Mouse (Mus musculus) telencephalon, adult 2 months (tissue): ENCODE results near the gene Sec22c.

Source experiments
- DNase-seq: peaks from one replicate; pipeline ENCODE4 v3.0.0-alpha.2; 2011; ENCODE audit warnings: low read depth, low spot score

Sec22c gene

GRCm38 (mm10) chr9:121704646-121705625 is at the start of gene Sec22c:
Sec22c (minus strand) TSS chr9:121705490.
- peak; percentile 88 for DNase-seq

DNA sequence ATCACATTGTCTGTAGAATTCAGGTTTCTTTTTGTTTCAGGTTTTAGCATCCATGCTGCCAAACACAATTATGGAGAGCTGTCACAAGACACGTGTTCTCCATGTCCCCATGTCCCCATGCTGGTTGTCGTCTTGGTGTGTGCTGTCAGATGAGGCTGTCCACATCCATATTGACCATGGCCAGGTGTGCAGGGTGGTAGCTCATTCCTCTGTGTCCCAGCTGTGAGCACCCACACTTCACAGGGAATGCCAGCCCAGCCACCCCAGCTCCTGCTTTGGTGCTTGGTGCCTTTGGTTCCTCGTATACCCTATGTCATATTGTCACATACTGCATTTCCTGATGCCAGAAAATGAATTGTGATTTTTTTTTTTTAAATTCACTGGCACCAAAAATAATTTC is 49.3 kb upstream of the Sec22c start:
- DNase-seq = no peak

DNA sequence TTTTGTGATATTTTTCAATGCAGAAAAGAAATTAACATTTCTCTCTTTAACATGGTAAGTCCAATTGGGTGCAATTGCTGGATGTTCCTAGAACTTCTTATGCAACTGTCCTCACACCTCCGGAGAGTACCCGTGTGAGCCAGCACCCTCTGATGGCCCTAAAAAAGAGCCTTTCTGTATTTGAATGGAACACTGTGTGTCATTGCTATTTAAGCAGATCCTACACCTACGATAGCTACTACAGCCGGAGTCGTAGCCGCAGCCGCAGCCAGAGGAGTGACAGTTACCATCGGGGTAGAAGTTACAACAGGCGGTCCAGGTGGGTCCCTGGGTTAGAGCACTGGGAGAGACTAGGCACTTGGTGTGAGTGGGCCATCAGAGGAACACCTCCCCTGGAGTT is 47.5 kb upstream of the Sec22c start:
- peak; percentile 56 for DNase-seq

DNA sequence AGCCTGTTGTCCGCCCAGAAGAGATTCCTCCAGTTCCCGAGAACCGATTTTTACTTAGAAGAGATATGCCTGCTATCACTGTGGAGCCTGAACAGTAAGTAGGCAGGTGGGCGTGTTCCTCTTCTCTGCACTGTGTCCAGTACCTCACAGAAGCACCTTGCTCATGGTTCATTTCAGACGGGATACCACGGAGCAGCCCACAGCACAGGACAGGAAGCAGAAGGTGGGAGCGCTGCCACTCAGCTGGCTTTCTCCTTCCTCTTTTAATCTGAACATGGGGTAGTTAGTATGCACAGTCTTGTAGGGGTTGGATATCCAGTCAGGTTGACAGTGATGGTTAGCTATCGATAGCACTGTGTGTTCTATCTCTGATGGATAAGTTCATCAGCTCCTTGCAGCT is 38.8 kb upstream of the Sec22c start:
- no peak for DNase-seq

GRCm38 (mm10) chr9:121741168-121741567 is 35.9 kb upstream of the Sec22c start:
- no peak for DNase-seq

- DNase-seq = no peak
Measured at GRCm38 (mm10) chr9:121740490-121740889, 35.2 kb upstream of the Sec22c start.

DNA sequence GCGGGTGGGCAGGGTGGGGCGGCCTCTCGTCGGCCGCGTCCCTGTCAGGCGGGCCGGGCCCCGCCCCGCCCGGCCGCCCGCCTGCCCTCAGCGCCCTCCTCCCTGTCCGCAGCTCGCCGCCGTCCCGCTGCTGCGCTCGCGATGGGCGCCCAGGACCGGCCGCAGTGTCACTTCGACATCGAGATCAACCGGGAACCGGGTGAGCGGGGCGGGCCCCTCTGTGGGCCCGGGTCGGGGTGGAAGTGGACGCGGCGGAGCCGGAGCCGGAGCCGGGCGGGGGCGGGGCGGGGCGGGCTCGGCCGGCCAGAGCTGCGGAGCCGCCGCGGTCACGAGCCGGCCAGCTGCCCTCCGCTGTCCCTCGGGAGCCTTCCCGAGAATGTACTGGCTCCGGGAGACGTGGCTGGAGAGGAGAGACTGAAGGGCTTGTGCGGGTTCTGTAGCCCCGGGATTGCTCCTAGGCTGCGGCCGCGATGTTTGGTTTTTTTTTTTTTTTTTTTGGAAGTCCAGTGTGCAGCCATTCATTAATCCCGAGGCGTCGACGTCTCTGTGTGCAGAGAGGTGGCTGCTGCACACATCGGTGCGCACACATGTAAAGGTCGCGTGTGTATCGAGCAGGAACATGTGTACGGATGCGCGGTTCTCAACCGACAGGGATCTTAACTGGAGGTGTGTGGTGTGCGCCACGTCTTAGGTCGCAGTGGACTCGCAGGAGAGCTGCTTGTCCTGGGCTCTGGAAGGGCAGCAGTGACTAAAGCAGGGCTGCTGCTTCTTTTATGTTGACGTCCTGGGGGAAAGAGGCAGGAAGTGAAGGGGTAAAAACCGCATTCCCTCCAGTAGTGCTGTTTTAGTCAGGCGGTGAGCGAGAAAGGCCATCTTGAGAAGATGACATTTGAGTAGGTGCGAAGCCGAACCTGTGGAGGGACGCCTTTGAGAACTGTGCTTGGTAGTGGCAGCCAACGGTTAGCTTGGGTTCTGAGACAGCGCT is 14.3 kb upstream of the Sec22c start:
- DNase-seq = no peak

- DNase-seq = peak; percentile 97
Measured at GRCm38 (mm10) chr9:121718792-121719318, 13.6 kb upstream of the Sec22c start, which contains the start of gene Nktr. Nktr (plus strand) TSS chr9:121719169.

DNA sequence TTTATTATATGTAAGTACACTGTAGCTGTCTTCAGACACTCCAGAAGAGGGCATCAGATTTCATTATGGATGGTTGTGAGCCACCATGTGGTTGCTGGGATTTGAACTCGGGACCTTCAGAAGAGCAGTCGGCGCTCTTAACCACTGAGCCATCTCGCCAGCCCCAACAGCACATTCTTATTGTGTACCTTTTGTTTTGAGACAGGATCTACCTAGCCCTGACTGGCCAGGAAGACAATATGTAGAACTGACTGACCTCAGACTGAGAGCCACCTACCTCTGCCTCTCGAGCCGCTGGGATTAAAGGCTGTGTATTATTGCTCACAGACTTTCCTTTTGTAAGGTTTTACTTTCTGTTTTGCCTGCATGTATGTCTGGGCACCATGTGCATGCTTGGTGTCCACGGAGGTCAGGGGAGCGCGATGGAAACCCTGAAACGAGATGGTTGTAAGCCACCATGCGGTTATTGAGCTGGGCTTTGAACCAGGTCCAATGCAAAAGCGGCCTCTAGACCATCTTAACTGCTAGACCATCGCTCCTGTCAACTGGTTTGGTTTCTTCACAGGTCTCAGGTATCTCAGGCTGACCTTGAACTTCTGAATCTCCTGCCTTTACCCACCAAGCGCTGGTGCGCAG is 12.9 kb upstream of the Sec22c start:
- no peak for DNase-seq

GRCm38 (mm10) chr9:121717048-121717447 is 11.8 kb upstream of the Sec22c start:
- DNase-seq = no peak

DNA sequence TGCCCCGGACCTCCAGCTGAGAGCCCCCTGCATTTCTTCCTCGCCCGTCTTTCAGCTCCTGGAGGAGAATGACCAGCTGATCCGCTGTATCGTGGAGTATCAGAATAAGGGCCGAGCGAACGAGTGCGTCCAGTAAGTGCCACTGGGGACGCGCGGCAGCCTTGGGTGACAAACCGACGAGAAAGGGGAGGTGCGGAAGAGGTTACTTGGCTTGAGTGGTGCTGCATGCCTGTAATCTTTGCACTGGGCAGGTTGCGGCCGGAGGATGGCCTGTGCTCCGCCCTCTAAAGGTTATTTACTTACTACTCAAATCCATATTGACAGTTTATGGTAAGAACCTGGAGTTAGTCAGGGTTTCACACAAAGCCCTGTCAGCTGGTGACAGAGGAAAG is 5.3 kb upstream of the Sec22c start:
- no peak for DNase-seq

GRCm38 (mm10) chr9:121709898-121710583 is 4.8 kb upstream of the Sec22c start, which contains the start of gene Ss18l2:
Ss18l2 (plus strand) TSS chr9:121710329.
- peak; percentile 99 for DNase-seq

DNA sequence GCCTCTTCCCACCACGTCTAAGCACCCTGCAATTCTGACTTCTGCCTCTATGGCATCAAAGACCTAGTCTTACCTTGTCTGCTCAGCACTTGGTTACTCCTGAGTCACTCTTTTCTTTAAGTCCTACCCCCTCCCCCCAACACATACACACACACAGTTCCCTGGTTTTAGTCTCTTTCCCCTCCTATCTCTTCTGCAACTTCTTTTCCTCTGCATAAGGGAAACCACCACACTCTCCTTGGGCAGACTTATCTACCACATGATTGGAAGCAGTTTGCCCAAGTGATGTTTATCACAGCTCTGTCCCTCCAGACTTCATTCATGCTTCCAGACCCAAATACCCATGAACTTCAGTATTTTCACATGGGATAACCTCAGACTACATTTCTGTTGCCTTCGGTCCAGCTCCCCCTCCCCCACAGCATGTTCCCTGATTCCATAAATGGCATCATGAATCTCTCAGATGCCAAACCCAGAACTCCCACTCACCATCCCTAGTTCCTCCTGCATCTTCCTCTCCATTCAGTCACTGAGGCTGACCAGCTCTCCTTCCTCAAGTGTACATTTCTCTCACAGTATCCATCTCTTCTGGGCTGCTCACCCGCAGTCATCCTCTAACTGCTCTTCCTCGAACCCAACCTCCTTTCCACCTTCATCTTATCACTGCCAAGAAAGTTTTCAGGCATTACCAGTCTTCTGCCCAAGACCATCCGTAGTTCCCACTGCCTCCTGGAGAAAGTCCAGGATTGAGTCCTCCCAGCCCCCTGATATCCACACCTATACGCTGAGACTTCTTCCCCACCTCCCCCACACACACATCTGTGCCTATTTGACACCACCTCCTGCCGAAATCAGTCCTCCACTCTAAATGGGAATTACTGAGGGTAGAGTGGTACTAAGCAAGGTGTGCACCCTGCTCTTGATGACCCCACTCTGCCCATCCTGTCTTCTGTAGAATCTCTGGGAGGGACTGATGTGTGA is 3.5 kb upstream of the Sec22c start:
- DNase-seq = no peak

DNA sequence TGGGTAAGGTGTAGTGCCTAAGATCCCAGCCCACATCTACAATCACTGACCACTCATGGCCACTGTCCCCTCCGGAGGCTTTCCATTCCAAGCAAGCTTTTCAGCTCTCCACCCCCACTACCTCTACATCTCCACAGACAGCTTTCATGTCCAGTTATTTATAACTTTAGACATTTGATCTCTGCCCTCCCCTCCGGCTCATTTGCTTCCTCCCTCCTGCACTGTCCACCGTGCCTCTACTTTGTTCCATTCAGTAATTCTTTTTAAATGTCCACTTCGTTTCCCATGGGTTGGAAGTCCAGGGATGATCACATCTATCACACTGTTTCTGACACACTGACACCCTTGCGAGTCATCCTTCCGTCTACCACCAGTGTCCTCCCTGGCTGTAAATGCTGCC is 2.5 kb upstream of the Sec22c start:
- DNase-seq = no peak

DNA sequence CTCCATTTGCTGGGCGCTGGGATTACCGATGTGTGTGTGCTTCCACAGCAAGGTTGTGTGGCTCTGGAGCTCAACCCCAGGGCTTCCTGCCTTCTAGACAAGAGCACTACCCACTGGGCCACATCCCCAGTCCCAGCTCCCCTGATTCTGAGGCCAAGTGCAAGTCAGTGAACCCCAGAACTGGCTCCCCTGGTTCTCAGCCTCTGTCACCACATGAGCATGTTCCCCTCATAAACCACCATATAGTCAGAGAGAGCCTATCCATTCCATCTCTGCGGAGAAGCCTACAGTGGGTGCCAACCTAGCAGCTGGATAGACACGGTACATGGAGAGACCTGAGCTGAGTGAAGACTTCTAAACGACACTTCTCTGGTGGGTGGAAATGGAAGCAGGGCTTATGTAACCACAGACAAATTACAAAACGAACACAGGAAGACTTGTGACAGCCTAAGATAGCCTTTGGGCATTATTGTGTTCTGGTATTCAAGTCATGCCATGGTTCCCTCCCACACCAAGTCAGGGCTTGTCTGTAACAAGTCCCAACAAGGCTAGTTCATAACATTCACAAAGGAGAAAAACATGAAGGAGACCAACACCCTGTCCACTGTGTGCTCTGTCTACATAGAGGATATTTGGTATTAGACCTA is 862 bp upstream of the Sec22c start:
- no peak for DNase-seq

DNA sequence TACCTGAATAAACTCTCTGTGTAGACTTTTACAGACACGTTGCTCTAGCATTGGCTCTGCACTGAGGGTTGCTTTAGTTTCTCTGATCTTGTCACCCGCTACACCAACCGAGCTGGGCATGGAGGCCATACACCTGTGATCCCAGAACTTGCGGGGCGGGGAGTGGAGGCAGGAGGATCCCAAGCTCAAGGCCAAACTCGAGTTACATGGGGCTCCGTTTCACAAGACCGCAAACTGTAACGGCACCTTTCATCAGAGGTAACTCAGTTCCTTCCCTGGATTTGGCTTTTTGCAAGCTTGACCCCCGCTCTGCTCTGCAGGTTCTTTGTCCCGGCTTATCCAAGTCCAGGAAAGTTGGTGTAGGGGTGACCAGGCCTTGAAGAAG is 1.0 kb downstream of the Sec22c start:
- DNase-seq = no peak

GRCm38 (mm10) chr9:121697150-121698049 is 7.9 kb downstream of the Sec22c start:
- DNase-seq = no peak

DNA sequence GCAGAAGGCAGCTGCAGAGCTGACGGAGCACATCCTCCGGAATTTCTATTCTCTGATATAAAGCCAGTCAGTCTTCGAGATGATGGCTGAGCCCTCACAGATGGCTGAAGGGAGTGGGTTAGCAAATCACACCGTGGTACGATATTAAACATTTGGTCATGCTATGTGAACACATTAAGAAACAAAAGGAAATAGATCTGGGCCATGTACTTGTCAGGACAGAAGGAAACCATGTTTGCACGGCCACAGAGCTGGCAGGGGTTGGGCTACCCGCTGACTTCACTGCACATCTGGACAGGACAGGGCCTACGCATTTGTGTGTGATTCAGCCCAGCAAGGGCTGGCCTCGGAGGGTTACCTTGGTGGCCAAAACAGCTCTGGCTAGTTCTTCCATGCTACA is 8.7 kb downstream of the Sec22c start:
- DNase-seq = no peak
